Mouse (Mus musculus): Measurements from ENCODE around the gene Ccpg1.

DNA sequence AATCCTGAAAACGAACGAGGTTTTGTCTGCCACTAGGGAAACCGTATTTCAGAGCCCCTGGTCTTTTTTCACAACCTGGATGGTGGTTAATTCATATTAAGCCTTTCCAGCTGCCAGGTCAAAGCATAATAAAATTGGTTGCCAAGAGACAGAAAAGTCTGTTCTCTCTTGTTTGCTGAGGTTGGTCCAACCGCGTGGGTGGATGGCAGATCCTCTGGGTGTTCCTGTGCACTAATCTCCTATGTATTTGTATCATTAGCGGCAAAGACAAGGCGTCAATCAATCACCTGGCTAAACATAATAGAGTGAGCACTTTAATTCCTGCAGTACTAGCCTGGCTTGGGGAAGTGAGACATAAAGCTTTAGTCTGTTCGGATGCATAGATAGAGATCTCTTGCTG, 65.4 kb downstream of the Ccpg1 start:
- TF ChIP-seq POLR2A (IDR thresholded peaks at IDR 0.05; ENCODE audit: insufficient read length, low read depth) = no peak
- TF ChIP-seq USF1 (IDR thresholded peaks at IDR 0.05; ENCODE audit: low read depth) = no peak
- no peak for TF ChIP-seq MYOD1 (IDR thresholded peaks at IDR 0.05; ENCODE audit: control insufficient read depth in 1 of 3, insufficient read length in 2 of 3, low read depth in 2 of 3)
- no peak for TF ChIP-seq POLR2AphosphoS2 (IDR thresholded peaks at IDR 0.05; ENCODE audit: insufficient read length, low read depth)
- TF ChIP-seq MYOG (IDR thresholded peaks at IDR 0.05; ENCODE audit: control insufficient read depth in 1 of 3, insufficient read depth in 1 of 3, insufficient read length in 2 of 3, low read depth in 2 of 3) = no peak
- TF ChIP-seq TCF12 (IDR thresholded peaks at IDR 0.05; ENCODE audit: insufficient read depth, poor library complexity, severe bottlenecking) = no peak
